Mouse (Mus musculus) spleen, postnatal 4 days (tissue): Measurements from ENCODE around the gene Hoxb8.
A peak's percentile ranks its signal among the peaks of the same experiment; 100 is the strongest.

Source experiments
- DNase-seq, 2 experiments: peaks; one replicate each; pipeline ENCODE4 v3.0.0; 2022; ENCODE audit warnings: low spot score in 2 of 2

Gene Hoxb8

DNA sequence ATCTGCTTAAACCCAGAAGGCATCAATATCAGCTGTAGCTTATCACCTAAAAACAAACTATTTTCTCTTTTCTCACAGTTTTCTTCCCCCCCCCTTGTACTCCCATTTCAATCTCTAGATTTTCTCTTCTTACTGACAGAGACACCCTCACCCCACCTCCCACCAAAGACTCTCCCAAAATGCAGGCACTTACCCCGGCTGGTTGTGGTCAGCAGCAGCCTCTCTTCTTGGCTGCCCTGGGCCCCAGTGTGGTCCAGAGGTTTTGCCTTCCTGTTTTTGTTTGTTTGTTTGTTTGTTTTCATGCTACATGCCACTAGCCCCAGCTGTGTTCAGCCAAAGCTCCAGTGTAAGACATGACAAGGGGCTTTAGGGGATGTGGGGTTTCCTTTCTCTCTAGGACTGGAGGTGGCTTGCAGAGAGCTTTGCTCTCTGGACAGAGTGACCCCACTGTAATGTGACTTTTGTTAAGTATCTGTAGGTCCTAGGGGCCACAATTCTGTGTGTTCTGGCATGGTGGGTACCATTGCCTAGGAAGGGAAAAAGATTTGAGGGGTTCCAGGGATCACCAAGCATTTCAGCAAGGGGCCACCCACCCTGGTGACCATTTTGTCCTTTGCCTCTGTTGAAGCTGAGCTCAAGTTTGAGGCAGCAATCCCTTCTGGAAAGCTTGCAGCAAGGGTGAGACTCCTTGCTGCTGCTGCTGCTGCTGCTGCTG lies 13.5 kb upstream of the Hoxb8 start:
- no peak for DNase-seq

GRCm38 (mm10) chr11:96269869-96270268 lies 11.8 kb upstream of the Hoxb8 start:
- DNase-seq: no peak

DNA sequence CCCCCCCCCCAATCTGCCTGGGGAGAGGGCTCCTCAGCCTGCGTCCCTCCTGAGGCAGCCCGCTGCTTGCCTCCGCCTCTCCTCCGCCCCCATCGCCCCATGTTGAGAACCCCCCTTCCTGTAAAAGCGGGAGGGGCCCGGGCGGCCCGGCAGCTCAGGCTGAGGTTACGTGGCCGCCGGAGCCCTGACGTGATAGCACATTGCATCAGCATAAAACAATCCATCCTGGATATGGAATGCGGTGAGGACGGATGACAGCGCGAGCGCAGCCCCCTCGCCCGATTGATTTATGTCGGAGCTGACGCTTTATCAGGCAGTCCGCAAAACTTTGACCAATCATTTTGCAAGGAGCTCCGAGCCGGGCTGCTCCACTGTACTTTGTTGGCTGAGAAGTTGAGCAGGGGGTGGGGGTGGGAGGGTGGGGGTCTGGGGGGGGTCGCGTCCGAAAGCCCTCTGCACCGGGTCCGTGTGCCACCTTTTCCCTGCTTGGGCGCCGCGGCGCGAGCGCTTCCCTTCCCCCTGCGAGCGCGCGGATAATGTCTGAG lies 10.6 kb upstream of the Hoxb8 start, which contains the start of gene Hoxb9:
Gene Hoxb9, plus strand, starts transcription at position 462 of the 545 bp plus-strand sequence.
- no peak for DNase-seq

DNA sequence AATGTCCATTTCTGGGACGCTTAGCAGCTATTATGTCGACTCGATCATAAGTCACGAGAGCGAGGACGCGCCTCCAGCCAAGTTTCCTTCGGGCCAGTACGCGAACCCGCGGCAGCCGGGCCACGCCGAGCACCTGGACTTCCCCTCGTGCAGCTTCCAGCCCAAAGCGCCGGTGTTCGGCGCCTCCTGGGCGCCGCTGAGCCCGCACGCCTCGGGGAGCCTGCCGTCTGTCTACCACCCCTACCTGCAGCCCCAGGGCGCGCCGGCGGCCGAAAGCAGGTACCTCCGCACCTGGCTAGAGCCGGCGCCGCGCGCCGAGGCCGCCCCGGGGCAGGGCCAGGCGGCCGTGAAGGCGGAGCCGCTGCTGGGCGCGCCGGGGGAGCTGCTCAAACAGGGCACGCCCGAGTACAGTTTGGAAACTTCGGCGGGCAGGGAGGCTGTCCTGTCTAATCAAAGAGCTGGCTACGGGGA lies 10.1 kb upstream of the Hoxb8 start:
- DNase-seq: no peak

GRCm38 (mm10) chr11:96272024-96272921 lies 9.4 kb upstream of the Hoxb8 start:
- DNase-seq: no peak

DNA sequence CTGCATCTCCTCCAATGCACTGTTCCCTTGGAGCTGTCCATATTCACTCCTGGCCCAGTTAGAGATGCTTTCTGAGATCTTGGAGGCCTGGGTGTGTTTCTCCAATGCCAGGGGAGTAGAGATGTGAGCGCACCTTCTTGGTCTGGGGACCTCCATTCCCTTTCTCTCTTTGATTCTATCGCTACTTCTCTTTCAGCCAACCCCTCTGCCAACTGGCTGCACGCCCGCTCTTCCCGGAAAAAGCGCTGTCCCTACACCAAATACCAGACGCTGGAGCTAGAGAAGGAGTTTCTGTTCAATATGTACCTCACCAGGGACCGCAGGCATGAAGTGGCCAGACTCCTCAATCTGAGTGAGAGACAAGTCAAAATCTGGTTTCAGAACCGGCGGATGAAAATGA lies 7.3 kb upstream of the Hoxb8 start:
- DNase-seq: no peak

DNA sequence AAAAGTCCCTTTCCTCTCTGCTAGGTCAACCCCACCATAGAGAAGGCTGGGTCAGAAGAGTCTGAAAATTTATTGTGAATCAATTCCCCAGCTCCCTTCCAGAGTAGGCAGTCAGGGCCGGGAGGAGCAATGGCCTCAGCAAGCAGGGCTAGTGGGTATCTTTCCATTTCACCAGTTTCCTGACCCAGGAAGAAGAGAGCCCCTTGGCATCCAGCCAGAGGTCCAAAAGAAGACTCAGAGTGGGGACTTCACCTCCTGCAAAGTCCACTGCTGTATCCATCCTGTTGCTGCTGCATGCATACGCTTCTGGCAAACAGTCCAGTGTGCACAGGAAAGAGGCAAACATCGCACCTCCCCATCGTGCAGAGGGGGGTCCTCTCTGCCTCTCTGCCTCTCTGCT lies 5.8 kb upstream of the Hoxb8 start:
- DNase-seq: no peak

DNA sequence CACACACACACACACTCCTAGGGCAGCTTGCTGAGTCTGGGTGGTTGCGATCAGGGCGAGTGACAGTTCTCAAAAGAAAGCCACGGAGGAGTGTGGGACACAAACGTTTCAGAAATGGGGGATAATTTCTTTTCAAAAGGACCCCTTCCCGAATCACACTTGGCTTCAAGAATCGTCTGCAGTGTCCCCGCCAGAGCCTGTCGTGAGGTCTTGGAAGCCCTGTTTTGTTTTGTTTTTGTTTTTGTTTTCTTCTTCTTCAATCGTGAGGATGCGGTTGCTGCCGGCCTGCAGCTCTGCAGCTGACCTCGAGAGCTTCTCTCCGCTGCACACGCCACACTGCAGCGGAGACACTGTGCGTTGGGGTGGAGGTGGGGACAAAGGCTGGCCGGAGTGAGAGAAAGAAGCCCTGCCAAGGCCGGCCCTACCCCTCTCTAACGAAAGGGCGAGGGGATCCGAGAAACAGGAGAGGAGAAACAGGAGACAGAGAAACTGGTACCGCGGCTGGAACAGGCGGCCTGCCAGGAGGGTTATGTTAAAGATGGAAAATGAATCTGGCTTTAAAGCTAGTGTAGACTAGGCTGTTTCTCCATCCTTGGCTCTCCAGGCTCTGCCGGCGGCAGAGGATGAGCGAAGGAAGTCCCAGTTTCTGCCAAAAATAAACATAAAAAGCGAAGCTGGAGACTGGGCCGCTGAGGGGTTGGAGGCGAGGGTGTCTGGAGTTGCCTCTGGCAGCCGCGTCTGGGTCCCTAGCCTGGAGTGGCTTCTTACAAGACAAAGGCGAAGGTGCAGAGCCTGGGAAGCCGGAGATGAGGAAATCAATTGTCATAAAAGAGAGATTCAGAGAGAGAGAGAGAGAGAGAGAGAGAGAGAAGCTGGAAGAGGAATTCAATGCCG lies 4.3 kb upstream of the Hoxb8 start:
- DNase-seq: no peak

DNA sequence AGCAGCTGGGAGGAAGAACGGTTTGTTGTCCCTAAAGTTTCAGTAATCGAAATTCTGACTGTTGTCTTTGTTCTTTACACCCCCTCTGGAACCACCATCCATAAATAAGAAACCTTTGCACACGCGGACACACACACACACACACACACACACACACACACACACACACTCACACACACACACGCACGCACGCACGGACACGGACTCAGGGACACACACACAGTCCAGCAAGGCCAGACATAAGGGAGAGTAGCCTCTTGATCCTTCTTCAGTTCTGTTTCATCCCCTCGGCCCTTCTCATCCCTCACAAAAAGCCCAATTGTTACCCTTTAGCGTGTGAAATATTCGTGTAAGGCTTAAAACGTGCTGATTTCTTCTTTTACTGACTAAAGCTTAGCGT lies 3.4 kb upstream of the Hoxb8 start:
- DNase-seq: no peak

DNA sequence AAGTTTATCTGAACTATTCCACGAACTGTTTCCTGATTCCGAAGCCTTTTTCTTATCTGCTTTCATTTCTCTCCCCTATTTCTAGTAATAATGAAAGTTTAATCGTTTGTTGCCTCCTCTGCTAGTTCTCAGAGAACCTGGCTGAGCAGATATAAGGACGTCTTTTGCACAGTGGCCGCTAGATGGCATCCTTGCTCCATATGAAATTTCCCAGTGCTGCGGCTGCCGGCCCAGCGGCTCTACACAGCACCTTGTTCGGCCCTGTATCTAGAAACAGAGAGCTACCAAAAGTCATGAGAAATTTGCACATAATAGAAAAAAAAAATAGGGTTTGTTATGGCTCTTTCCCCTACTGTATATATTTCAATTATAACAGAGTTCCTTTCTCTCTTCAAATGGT lies 2.9 kb upstream of the Hoxb8 start:
- DNase-seq: peak; percentile 61 to 86

- no peak for DNase-seq
These were observed 2.1 kb upstream of the Hoxb8 start for GRCm38 (mm10) chr11:96279421-96280233.

- DNase-seq: no peak
These were observed 1.0 kb upstream of the Hoxb8 start for GRCm38 (mm10) chr11:96280399-96281378.

DNA sequence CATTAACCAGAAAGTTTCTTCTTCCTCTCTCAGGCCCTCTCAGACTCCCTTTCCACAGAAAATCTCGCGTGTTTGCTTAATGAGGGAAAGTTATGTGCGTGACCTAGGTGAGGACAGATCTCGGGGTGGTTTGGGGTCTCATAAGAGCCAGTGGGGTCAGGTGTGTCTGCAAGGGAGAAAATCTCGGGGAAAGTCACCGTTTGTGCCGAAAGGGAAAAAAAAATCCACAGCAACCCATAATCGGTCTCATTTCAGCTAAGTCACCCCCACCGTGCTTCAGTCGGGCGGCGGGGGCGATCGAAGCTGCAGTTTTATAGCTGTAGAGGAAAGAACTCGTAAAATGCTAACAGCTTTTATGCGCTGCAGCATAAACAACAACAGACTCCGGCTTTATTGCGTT lies 309 bp upstream of the Hoxb8 start:
- no peak for DNase-seq

GRCm38 (mm10) chr11:96282795-96283430 lies 1.2 kb downstream of the Hoxb8 start:
- no peak for DNase-seq

- DNase-seq: no peak
These were observed 2.5 kb downstream of the Hoxb8 start for GRCm38 (mm10) chr11:96284041-96284749.

- DNase-seq: no peak
These were observed 3.3 kb downstream of the Hoxb8 start for GRCm38 (mm10) chr11:96284774-96285734.
